Mouse (Mus musculus) kidney, embryonic 14.5 days (tissue): ENCODE measurements at regions not wholly inside any gene's neighbourhood (a gene's known extent, or its start where the extent isn't known, plus 50 kb on each side); places are given as distances from the start of the nearest gene placed in this dataset.

ENCODE experiments used
- ATAC-seq: fragments of 200-750 bp; cut with Nextera tagmentation; 2 replicates; pipeline ENCODE4 v1.8.0; 2017; ENCODE audit warnings: moderate number of reproducible peaks, mild to moderate bottlenecking, moderate TSS enrichment, moderate library complexity; ENCODE audit not compliant: low FRiP score, low TSS enrichment
- H3K27ac ChIP-seq: fragments of 300-500 bp; sonication (generic); 2 replicates; pipeline ENCODE4 v1.5.1; 2014; ENCODE audit warnings: low read depth, mild to moderate bottlenecking, low read length, moderate library complexity, mixed read lengths
- H3K27me3 ChIP-seq: fragments of 300-500 bp; sonication (generic); 2 replicates; pipeline ENCODE4 v1.6.1; 2014; ENCODE audit warnings: mild to moderate bottlenecking, low read length; ENCODE audit not compliant: control insufficient read depth, insufficient read depth
- H3K36me3 ChIP-seq: fragments of 300-500 bp; sonication (generic); 2 replicates; pipeline ENCODE4 v1.6.1; 2014; ENCODE audit warnings: low read length, mixed read lengths; ENCODE audit not compliant: control insufficient read depth, insufficient read depth
- H3K4me1 ChIP-seq: fragments of 300-500 bp; sonication (generic); 2 replicates; pipeline ENCODE4 v1.6.1; 2014; ENCODE audit warnings: low read length, mixed read lengths; ENCODE audit not compliant: control insufficient read depth, insufficient read depth
- H3K4me2 ChIP-seq: fragments of 300-500 bp; sonication (generic); replicated peaks from 2 replicates; pipeline ENCODE4 v1.6.1; 2014; ENCODE audit warnings: low read depth, mild to moderate bottlenecking, low read length
- H3K4me3 ChIP-seq: fragments of 300-500 bp; sonication (generic); 2 replicates; pipeline ENCODE4 v1.5.1; 2014; ENCODE audit warnings: mild to moderate bottlenecking, low read length
- H3K9ac ChIP-seq: fragments of 300-500 bp; sonication (generic); 2 replicates; pipeline ENCODE4 v1.6.1; 2014; ENCODE audit warnings: low read depth, mild to moderate bottlenecking, low read length, moderate library complexity
- H3K9me3 ChIP-seq: fragments of 300-500 bp; sonication (generic); 2 replicates; pipeline ENCODE4 v1.6.1; 2016; ENCODE audit warnings: low read length; ENCODE audit not compliant: control insufficient read depth
- WGBS: fragments of 180-500 bp; shearing (Covaris S2); extraction: QIAGEN DNeasy Blood & Tissue Kit; methylation state at CpG from one replicate; pipeline ENCODE4 v1.1.7; 2014; 5-methylcytosine and 5-hydroxymethylcytosine counted together

DNA sequence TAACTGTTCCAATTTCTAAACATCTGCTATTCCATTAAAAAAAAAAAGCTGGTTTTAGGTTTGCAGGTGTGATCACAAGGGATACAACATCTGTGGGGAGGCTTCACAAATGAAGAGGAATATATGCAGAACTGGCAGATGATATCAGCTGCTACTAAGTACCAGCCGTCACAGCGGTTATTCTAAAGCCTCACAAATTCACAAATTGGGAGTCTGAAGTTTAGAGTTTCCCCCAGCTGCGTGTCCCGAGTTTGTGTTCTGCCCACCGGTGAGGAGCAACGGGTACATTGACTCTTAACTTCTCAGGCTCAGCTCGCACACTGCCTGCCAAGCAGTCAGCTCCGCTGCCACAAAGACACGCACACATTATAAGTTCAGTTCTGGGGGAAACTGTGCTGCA lies 586.6 kb upstream of the Mpdz start:
- Histone ChIP-seq H3K27ac (no peak overlapping the region), H3K4me1 (no peaks in the 10 kb centered on the region)
- 87% methylated on average over 9 of the region's 9 CpGs for WGBS

DNA sequence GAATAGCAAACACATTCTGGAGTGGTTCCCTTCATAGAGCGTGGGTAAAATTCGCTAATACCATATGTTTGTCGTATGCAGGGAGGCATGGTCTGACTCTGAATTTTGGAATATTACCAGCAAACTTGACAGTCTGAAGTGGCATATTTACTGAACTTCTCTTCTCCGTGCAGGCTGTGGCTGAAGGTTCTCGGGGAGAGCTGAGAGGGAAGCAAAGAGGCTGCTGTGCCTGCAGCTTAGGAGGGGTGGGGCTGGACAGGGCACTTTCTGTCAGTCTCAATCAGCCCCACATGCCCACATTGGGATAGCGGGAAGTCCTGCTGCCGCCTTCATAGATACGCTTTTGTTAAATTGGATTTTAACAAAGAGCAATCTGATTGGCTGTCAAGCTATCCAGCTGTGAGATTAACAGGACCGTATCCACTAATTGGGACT lies 584.8 kb upstream of the Mpdz start:
- no peak for ATAC-seq
- H3K4me2 ChIP-seq = no peak overlapping the region
- H3K36me3 ChIP-seq = no peaks in the 10 kb centered on the region
- no peaks in the 10 kb centered on the region for H3K9me3 ChIP-seq
- WGBS = 88% methylated on average over 9 of the region's 9 CpGs
- no peaks in the 10 kb centered on the region for H3K27me3 ChIP-seq
- no peak overlapping the region for H3K27ac ChIP-seq
- no peaks in the 10 kb centered on the region for H3K4me1 ChIP-seq
- H3K4me3 ChIP-seq = no peak overlapping the region
- H3K9ac ChIP-seq = no peak overlapping the region

More for the DNA sequence above, 586.6 kb upstream of the Mpdz start:
- Histone ChIP-seq H3K9me3 (no peaks in the 10 kb centered on the region), H3K4me2 (no peak overlapping the region), H3K9ac (no peak overlapping the region), H3K36me3 (no peaks in the 10 kb centered on the region), H3K4me3 (no peak overlapping the region), H3K27me3 (no peaks in the 10 kb centered on the region)
- ATAC-seq = no peak

DNA sequence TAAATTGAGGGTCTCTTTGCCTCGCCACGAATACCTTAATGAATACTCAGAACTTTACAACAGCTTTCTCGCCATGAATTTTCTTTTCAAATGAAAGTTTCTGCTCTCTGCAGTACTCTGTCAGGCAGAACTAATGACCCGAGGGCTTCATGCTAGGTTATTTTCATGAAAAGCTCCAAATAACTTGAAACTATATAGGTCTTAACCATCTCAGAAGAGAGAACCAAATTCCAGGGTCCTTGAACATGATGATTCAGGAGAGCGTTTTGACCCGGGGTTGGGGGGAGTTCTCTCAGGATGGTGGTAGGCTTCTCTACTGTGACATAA lies 558.8 kb upstream of the Mpdz start:
- Histone ChIP-seq H3K27me3 (no peaks in the 10 kb centered on the region), H3K27ac (peak overlapping the region; percentile 55; the same call in 1 of the 2 replicates), H3K4me1 (0 out of 2 replicates have a peak, but pooled peaks cover 5% of the 10 kb centered on the region), H3K4me2 (no peak overlapping the region), H3K4me3 (no peak overlapping the region), H3K36me3 (no peaks in the 10 kb centered on the region), H3K9me3 (no peaks in the 10 kb centered on the region), H3K9ac (no peak overlapping the region)
- 52% methylated on average over 6 of the region's 6 CpGs for WGBS
- ATAC-seq = no peak

DNA sequence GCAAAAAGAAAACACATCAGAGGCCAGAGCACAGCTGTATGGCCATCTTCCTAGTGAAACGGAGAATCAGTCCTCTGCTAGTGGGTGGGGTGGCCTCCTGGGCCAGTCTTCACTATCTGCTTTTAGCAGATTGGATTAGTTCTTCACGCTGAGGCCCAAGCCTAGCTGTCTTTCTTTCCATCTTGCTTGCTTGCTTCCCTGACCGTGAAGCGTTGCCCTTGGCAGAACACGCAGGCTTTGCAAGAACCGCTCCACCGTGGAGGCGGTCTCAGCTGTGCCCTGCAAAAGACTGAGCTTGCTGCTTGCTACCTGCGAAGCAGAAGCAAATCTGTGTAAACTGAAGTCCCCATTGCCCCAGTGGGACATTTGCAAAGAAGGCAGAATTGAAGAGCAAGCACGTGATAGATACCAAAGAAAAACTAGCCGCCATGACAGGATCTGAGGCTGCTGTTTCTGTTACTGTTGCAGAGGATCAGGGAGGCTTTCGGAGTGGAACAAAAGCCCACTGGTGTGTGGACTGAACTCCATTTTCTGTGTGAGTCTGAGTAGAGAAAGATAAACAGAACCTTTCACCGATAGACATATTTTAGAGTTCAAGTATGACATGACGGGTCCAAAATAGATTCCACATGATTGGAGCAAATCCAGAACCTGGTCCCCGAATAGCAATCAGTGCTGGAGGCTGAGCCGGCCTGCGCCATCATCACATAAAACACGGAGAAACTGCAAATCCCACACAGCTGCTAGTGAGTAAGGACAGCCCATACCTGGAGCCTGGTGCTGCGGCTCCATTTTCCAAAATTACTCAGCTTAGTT lies 558.2 kb upstream of the Mpdz start:
- Histone ChIP-seq H3K9ac (no peak overlapping the region), H3K9me3 (no peaks in the 10 kb centered on the region), H3K4me1 (0 out of 2 replicates have a peak, but pooled peaks cover 5% of the 10 kb centered on the region), H3K4me3 (no peak overlapping the region), H3K36me3 (no peaks in the 10 kb centered on the region), H3K27me3 (no peaks in the 10 kb centered on the region), H3K27ac (peak overlapping the region; percentile 55; the same call in 1 of the 2 replicates), H3K4me2 (no peak overlapping the region)
- WGBS = 61% methylated on average over 19 of the region's 19 CpGs
- 0 out of 2 replicates have a peak, but pooled peaks have one; percentile 76 for ATAC-seq

DNA sequence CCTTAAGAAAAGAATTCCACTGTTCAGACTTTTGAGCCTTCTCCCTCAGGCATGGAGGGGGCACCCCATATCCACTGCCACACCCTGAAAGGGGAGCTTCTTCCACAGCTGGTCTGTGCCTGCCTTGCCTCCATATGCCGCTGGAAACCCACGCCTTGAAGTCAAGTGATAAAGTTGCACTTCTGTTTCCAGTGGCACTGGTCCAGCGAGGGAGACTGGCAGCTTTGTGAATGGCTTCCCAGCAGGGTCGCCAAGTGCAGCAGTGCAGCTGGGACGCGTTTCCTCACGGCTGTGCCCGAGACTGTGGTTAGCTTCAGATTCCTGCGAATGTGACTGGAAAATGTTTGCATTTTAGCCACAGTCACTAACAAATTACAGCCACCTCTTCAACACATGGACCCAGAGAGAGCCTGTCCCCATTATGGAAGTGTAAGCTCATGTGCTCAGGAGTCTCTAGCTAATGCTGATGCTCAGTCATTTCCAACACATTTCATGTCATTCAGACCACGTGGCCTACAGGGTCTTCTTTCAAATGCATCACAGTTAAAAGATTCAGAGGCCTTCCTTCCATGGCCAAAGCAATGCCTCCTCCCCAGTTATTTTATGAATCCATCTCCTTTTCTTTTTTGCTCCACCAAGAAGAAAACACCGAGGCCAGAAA lies 557.2 kb upstream of the Mpdz start:
- no peak for ATAC-seq
- H3K4me2 ChIP-seq = no peak overlapping the region
- H3K36me3 ChIP-seq = no peaks in the 10 kb centered on the region
- 0 out of 2 replicates have a peak, but pooled peaks cover 5% of the 10 kb centered on the region for H3K4me1 ChIP-seq
- no peak overlapping the region for H3K4me3 ChIP-seq
- no peak overlapping the region for H3K27ac ChIP-seq
- 52% methylated on average over 11 of the region's 11 CpGs for WGBS
- H3K9ac ChIP-seq = no peak overlapping the region
- no peaks in the 10 kb centered on the region for H3K27me3 ChIP-seq
- no peaks in the 10 kb centered on the region for H3K9me3 ChIP-seq

DNA sequence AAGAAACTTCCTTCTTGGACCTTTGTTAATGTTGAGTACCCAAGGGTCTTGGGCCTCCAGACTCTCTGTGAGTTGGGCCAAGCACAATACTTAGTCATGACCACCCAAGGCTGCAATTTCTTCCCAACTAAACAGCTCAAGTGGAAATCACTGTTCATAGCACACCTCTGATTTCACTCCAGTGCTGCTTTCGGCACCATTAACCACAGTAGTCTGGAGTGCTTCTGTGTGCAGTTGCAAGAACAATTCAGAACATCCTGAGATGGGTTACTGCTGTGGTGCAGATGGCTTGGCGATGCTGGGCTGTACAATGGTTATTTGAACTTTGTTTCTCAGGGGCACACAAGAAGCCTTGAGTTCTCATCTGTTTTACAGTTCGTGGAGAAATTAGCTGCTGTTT lies 556.5 kb upstream of the Mpdz start:
- 0 out of 2 replicates have a peak, but pooled peaks cover 5% of the 10 kb centered on the region for H3K4me1 ChIP-seq
- no peaks in the 10 kb centered on the region for H3K9me3 ChIP-seq
- no peaks in the 10 kb centered on the region for H3K36me3 ChIP-seq
- H3K4me2 ChIP-seq = no peak overlapping the region
- ATAC-seq = no peak
- no peaks in the 10 kb centered on the region for H3K27me3 ChIP-seq
- no peak overlapping the region for H3K9ac ChIP-seq
- H3K4me3 ChIP-seq = no peak overlapping the region
- H3K27ac ChIP-seq = no peak overlapping the region
- 73% methylated on average over 3 of the region's 3 CpGs for WGBS

DNA sequence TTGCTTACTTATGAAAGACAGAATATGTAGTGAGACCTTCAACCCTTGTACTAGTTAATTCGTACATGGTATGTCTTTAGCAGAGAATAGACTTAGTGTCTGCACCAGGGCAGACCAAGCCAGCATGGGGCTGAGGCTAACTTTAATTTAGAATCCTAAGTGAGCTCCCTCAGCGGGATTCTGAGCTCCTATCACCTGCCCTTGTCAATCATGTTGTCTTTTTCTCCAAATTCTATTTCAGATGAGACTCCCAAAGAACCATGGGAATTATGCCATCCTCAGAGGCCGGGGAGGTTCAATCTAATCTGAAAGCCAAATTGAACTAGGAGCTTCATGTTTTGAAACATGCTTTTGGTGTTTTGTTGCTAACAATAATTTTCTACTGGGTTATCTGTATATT lies 553.8 kb upstream of the Mpdz start:
- Histone ChIP-seq H3K9ac (no peak overlapping the region), H3K36me3 (no peaks in the 10 kb centered on the region), H3K9me3 (no peaks in the 10 kb centered on the region), H3K27me3 (no peaks in the 10 kb centered on the region), H3K27ac (no peak overlapping the region), H3K4me3 (no peak overlapping the region), H3K4me2 (no peak overlapping the region), H3K4me1 (0 out of 2 replicates have a peak, but pooled peaks cover 5% of the 10 kb centered on the region)
- ATAC-seq = no peak
- 84% methylated on average over 3 of the region's 3 CpGs for WGBS

DNA sequence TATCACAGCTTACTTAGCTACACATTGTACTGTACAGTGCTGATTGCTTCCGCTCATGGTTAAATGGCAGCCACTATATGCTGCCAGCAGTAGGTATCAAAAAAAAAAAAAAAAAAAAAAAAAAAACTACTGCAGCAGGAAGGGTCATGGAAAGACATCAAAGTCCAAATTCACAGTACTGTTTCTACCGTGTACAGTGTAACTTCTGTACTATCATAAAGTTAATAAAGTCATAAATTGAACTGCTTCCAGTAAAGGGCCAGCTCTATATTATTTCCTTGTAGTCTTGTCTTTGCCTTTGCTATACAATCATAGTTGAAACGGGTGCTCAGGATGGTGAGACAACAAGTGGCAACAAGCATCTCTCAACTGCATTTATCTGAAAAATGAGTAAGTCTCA lies 552.6 kb upstream of the Mpdz start:
- Histone ChIP-seq H3K9me3 (no peaks in the 10 kb centered on the region), H3K36me3 (no peaks in the 10 kb centered on the region), H3K27ac (no peak overlapping the region), H3K27me3 (no peaks in the 10 kb centered on the region), H3K4me3 (no peak overlapping the region), H3K9ac (no peak overlapping the region), H3K4me1 (no peaks in the 10 kb centered on the region), H3K4me2 (no peak overlapping the region)
- 94% methylated on average over 3 of the region's 3 CpGs for WGBS
- ATAC-seq = no peak

DNA sequence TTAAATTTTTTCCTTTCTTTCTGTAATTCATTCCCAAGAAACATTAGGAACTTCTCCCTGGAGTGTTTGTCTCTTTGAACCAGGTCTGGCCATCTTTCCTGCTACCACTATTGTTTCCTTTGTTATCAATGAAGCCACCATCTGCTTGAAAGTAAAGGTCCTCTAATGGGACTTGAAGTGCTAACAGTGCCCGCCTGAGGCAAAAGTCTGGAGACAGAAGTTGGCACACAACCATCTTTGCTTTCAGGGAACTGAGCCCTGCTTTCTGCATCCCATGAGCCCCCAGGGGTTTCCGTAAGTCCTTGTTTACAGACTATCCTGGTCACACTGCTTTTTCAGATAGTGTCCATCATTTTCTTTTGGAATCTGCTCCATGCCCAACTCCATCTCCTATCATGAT lies 546.2 kb upstream of the Mpdz start:
- Histone ChIP-seq H3K27ac (no peak overlapping the region), H3K36me3 (no peaks in the 10 kb centered on the region), H3K27me3 (no peaks in the 10 kb centered on the region), H3K9ac (no peak overlapping the region), H3K4me3 (no peak overlapping the region), H3K4me1 (no peaks in the 10 kb centered on the region), H3K9me3 (no peaks in the 10 kb centered on the region), H3K4me2 (no peak overlapping the region)
- 92% methylated on average over 2 of the region's 2 CpGs for WGBS
- ATAC-seq = no peak
